Mouse (Mus musculus): ENCODE measurements around the gene Siae. TPM values are rescaled to one million over a fixed set of nuclear protein-coding genes. Genes with fewer than 3 reads are reported as not detected.

The Siae gene
- polyA plus RNA-seq, 1 experiment from 2014 or later: 7.4 TPM

GRCm38 (mm10) chr9:37530031-37530887 lies 25.2 kb upstream of the Siae start:
- ATAC-seq (ENCODE audit: low FRiP score): peak; percentile 47; the same call in 1 of the 2 replicates
- 0 out of 2 replicates have a peak, but pooled peaks cover 4% of the 10 kb centered on the region for H3K36me3 ChIP-seq (replicated peaks)
- H3K4me1 ChIP-seq: peaks cover 33% of the 10 kb centered on the region
- peak overlapping the region; percentile 56 for H3K4me2 ChIP-seq
- H3K9ac ChIP-seq: peak overlapping the region; percentile 44; the same call in 1 of the 2 replicates
- peak overlapping the region; percentile 33 for H3K4me3 ChIP-seq (replicated peaks)
- H3K27ac ChIP-seq: no peak overlapping the region
- WGBS: under 1% methylated on average over 32 of the region's 32 CpGs
- H3K27me3 ChIP-seq: peaks cover 79% of the 10 kb centered on the region
- no peaks in the 10 kb centered on the region for H3K9me3 ChIP-seq

- peak; percentile 27; the same call in 1 of the 2 replicates for ATAC-seq (ENCODE audit: low FRiP score)
- Histone ChIP-seq H3K27ac (no peak overlapping the region), H3K4me3 (replicated peaks) (peak overlapping the region; percentile 33), H3K4me1 (peaks cover 33% of the 10 kb centered on the region), H3K4me2 (peak overlapping the region; percentile 56), H3K9me3 (no peaks in the 10 kb centered on the region), H3K9ac (peak overlapping the region; percentile 44; the same call in 1 of the 2 replicates), H3K36me3 (replicated peaks) (no peaks in the 10 kb centered on the region), H3K27me3 (peaks cover 71% of the 10 kb centered on the region)
- 2% methylated on average over 31 of the region's 31 CpGs for WGBS
Measured at GRCm38 (mm10) chr9:37530888-37531705, 24.4 kb upstream of the Siae start.

GRCm38 (mm10) chr9:37536851-37537250 lies 18.6 kb upstream of the Siae start:
- H3K4me2 ChIP-seq: no peak overlapping the region
- ATAC-seq (ENCODE audit: low FRiP score): no peak
- no peak overlapping the region for H3K9ac ChIP-seq
- peaks cover 24% of the 10 kb centered on the region for H3K27me3 ChIP-seq
- 82% methylated on average over 4 of the region's 4 CpGs for WGBS
- no peak overlapping the region for H3K27ac ChIP-seq
- no peaks in the 10 kb centered on the region for H3K9me3 ChIP-seq
- no peak overlapping the region for H3K4me3 ChIP-seq (replicated peaks)
- no peaks in the 10 kb centered on the region for H3K4me1 ChIP-seq
- no peaks in the 10 kb centered on the region for H3K36me3 ChIP-seq (replicated peaks)

GRCm38 (mm10) chr9:37537658-37538250 lies 17.7 kb upstream of the Siae start:
- no peak for ATAC-seq (ENCODE audit: low FRiP score)
- H3K9ac ChIP-seq: no peak overlapping the region
- no peak overlapping the region for H3K4me3 ChIP-seq (replicated peaks)
- H3K4me2 ChIP-seq: no peak overlapping the region
- no peaks in the 10 kb centered on the region for H3K4me1 ChIP-seq
- H3K27ac ChIP-seq: no peak overlapping the region
- H3K27me3 ChIP-seq: peaks cover 23% of the 10 kb centered on the region
- H3K9me3 ChIP-seq: no peaks in the 10 kb centered on the region
- H3K36me3 ChIP-seq (replicated peaks): no peaks in the 10 kb centered on the region
- 86% methylated on average over 5 of the region's 5 CpGs for WGBS

- H3K4me2 ChIP-seq: no peak within 1 kb of the TSS
- H3K4me3 ChIP-seq (replicated peaks): no peak within 1 kb of the TSS
- ATAC-seq (ENCODE audit: low FRiP score): peak; percentile 44; the same call in 1 of the 2 replicates
- peaks cover 26% of the 10 kb centered on the region for H3K27me3 ChIP-seq
- H3K9ac ChIP-seq: no peak within 1 kb of the TSS
- WGBS: 49% methylated on average over 23 of the region's 23 CpGs
- H3K27ac ChIP-seq: no peak within 1 kb of the TSS
- H3K4me1 ChIP-seq: peaks cover 4% of the 10 kb centered on the region
- no peaks in the 10 kb centered on the region for H3K9me3 ChIP-seq
- H3K36me3 ChIP-seq (replicated peaks): no peaks in the 10 kb centered on the region
Measured at GRCm38 (mm10) chr9:37539170-37540025, 16.1 kb upstream of the Siae start, which contains the start of gene Vsig2. Vsig2 (plus strand) TSS chr9:37539255.

GRCm38 (mm10) chr9:37540226-37540625 lies 15.3 kb upstream of the Siae start:
- H3K27ac ChIP-seq: no peak overlapping the region
- H3K4me1 ChIP-seq: peaks cover 12% of the 10 kb centered on the region
- peaks cover 34% of the 10 kb centered on the region for H3K27me3 ChIP-seq
- no peaks in the 10 kb centered on the region for H3K9me3 ChIP-seq
- H3K4me3 ChIP-seq (replicated peaks): no peak overlapping the region
- no peak overlapping the region for H3K9ac ChIP-seq
- no peak for ATAC-seq (ENCODE audit: low FRiP score)
- 88% methylated on average over 4 of the region's 4 CpGs for WGBS
- no peaks in the 10 kb centered on the region for H3K36me3 ChIP-seq (replicated peaks)
- no peak overlapping the region for H3K4me2 ChIP-seq

- 86% methylated on average over 6 of the region's 6 CpGs for WGBS
- H3K27me3 ChIP-seq: peaks cover 42% of the 10 kb centered on the region
Measured at GRCm38 (mm10) chr9:37540701-37541575, 14.6 kb upstream of the Siae start.

GRCm38 (mm10) chr9:37541851-37542642 lies 13.5 kb upstream of the Siae start:
- Histone ChIP-seq H3K4me1 (peaks cover 20% of the 10 kb centered on the region), H3K4me2 (no peak overlapping the region), H3K27ac (no peak overlapping the region), H3K4me3 (replicated peaks) (no peak overlapping the region), H3K36me3 (replicated peaks) (no peaks in the 10 kb centered on the region), H3K9ac (no peak overlapping the region), H3K9me3 (no peaks in the 10 kb centered on the region), H3K27me3 (peaks cover 51% of the 10 kb centered on the region)
- WGBS: 77% methylated on average over 7 of the region's 7 CpGs
- ATAC-seq (ENCODE audit: low FRiP score): no peak

More at GRCm38 (mm10) chr9:37540701-37541575, 14.6 kb upstream of the Siae start:
- Histone ChIP-seq H3K27ac (no peak overlapping the region), H3K4me2 (no peak overlapping the region), H3K9me3 (no peaks in the 10 kb centered on the region), H3K36me3 (replicated peaks) (no peaks in the 10 kb centered on the region), H3K4me1 (peaks cover 19% of the 10 kb centered on the region), H3K4me3 (replicated peaks) (no peak overlapping the region), H3K9ac (no peak overlapping the region)
- ATAC-seq (ENCODE audit: low FRiP score): no peak

GRCm38 (mm10) chr9:37543869-37544440 lies 11.5 kb upstream of the Siae start:
- WGBS: 30% methylated on average over 12 of the region's 12 CpGs
- Histone ChIP-seq H3K36me3 (replicated peaks) (no peaks in the 10 kb centered on the region), H3K4me3 (replicated peaks) (peak overlapping the region; percentile 30), H3K9ac (no peak overlapping the region), H3K27ac (no peak overlapping the region), H3K4me2 (peak overlapping the region; percentile 56), H3K9me3 (no peaks in the 10 kb centered on the region), H3K4me1 (peaks cover 20% of the 10 kb centered on the region), H3K27me3 (peaks cover 63% of the 10 kb centered on the region)
- no peak for ATAC-seq (ENCODE audit: low FRiP score)
